Mouse (Mus musculus): Measurements from ENCODE around the gene Ap2a1.

DNA sequence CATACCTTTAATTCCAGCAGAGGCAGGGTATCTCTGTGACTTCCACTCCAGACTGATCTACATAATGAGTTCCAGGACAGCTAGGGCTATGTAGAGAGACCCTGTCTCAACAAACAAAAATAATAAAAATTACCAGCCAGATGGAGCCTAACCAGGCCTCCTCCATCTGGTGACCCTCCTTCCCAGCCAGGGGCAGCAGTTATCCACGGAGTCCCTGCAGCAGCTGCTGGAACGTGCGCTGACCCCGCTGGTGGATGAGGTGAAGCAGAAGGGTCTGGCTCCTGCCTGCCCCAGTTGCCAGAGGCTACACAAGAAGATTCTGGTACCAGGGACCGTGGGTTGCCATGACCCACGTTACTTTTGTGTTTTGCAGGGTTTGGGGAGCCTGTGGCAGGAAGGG lies 27.0 kb upstream of the Ap2a1 start:
- TF ChIP-seq CTCF (IDR thresholded peaks at IDR 0.05; ENCODE audit: control insufficient read depth, insufficient read depth, insufficient replicate concordance, low read depth, low read length) = no peak
- TF ChIP-seq POLR2A (IDR thresholded peaks at IDR 0.05; ENCODE audit: control insufficient read depth, low read depth, low read length) = no peak

Data from testis, adult 2 months (tissue).